Mouse (Mus musculus): ENCODE measurements around the gene Zfp639. TPM values are rescaled to one million over a fixed set of nuclear protein-coding genes. Genes with fewer than 3 reads are reported as not detected.

Gene Zfp639
- polyA plus RNA-seq, 1 experiment from 2014 or later = 42.2 TPM

DNA sequence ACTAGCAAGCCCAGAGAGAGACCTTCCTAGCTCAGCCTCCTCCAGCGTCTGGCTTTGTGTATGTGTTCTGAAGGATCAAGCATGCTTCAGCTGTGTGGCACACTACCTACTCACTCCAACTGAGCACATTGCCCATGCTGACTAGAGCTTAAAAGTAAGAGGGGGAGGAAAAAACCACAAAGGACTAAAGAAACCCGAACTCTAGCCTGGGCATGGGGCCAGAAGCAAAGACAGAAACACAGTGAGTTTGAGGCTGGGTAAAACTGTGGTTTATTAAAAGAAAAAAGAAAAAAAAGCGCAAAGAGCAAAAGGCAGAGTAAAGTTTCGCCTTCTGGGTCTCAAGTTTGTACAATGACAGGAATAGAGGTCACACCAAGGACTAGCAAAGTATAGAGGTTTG is 23.5 kb upstream of the Zfp639 start:
- H3K4me1 ChIP-seq (ENCODE audit: insufficient read depth, low read length) = no peaks in the 10 kb centered on the region
- no peak overlapping the region for H3K4me2 ChIP-seq (replicated peaks; ENCODE audit: low read depth, low read length)
- no peak overlapping the region for H3K27ac ChIP-seq (ENCODE audit: low read length)
- WGBS = 80% methylated on average over 4 of the region's 4 CpGs
- ATAC-seq (ENCODE audit: low FRiP score, low TSS enrichment) = no peak
- H3K36me3 ChIP-seq (ENCODE audit: insufficient read depth, low read length) = no peaks in the 10 kb centered on the region
- H3K9me3 ChIP-seq (ENCODE audit: low read length) = no peaks in the 10 kb centered on the region
- H3K27me3 ChIP-seq (ENCODE audit: insufficient read depth, low read length) = no peaks in the 10 kb centered on the region
- H3K4me3 ChIP-seq (ENCODE audit: low read length) = no peak overlapping the region
- no peak overlapping the region for H3K9ac ChIP-seq (replicated peaks; ENCODE audit: low read length)

GRCm38 (mm10) chr3:32488172-32488571 is 21.9 kb upstream of the Zfp639 start:
- no peaks in the 10 kb centered on the region for H3K4me1 ChIP-seq (ENCODE audit: insufficient read depth, low read length)
- ATAC-seq (ENCODE audit: low FRiP score, low TSS enrichment) = no peak
- H3K36me3 ChIP-seq (ENCODE audit: insufficient read depth, low read length) = no peaks in the 10 kb centered on the region
- no peak overlapping the region for H3K4me3 ChIP-seq (ENCODE audit: low read length)
- H3K27ac ChIP-seq (ENCODE audit: low read length) = no peak overlapping the region
- no peak overlapping the region for H3K4me2 ChIP-seq (replicated peaks; ENCODE audit: low read depth, low read length)
- WGBS = 81% methylated on average over 6 of the region's 6 CpGs
- H3K9me3 ChIP-seq (ENCODE audit: low read length) = no peaks in the 10 kb centered on the region
- no peak overlapping the region for H3K9ac ChIP-seq (replicated peaks; ENCODE audit: low read length)
- H3K27me3 ChIP-seq (ENCODE audit: insufficient read depth, low read length) = no peaks in the 10 kb centered on the region

DNA sequence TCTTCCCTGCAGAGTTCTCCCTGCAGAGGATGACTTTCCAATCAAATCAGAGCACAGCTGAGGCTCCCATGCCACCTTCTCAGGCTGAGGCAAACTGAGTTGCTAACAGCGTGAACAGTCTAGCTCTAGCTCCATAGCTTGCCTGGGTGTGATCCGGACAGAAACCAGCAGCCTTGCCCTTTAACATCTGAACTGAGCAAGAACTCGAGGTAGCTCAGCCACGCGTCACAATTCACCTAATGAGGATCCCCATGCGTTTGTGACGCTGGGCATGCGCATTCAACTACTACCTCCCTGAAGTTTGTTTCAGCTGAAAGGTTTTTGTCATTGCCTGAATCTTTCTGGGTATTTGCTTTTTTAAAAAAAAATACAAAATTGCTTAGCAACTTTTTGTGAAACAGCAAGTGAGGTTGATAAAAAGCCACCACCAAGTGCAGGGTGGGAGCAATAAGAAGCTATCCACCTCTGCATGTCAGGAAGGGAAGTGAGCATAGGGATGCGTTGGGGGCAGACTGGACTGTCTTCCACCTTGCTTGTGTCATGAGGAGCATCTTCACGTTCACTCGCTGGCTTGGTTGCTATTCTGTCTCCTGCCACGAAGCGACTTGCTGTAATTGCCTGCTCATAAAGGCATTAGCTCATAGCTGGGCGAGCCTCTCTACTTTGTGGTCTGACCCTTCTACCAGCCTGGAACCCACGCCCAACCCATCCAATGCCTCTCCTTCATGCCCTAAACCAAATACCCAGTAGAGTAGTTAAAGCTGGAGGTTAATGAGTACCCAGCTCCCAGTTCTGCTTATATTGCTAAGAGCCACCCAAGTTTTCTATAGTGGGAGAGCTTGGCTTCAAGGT is 19.8 kb upstream of the Zfp639 start:
- ATAC-seq (ENCODE audit: low FRiP score, low TSS enrichment) = 0 out of 2 replicates have a peak, but pooled peaks have one; percentile 51

DNA sequence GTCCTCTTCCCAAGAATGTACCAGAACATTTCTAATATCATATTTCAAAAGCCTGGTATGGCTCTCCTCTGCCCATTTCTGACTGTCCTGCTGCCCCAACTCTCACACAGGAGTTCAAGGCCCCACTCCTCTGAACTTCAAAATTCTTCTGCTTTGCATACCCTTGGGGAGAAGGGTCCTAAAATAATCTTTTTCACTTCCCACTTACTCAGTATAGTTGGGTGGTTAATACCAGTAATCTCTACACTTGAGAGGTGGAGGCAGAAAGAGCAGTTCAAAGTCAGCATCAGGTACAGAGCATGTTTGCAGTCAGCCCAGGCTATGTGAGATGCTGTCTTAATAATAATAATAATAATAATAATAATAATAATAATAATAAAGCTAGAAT is 19.1 kb upstream of the Zfp639 start:
- Histone ChIP-seq H3K9me3 (ENCODE audit: low read length) (no peaks in the 10 kb centered on the region), H3K4me3 (ENCODE audit: low read length) (no peak overlapping the region), H3K27ac (ENCODE audit: low read length) (no peak overlapping the region), H3K27me3 (ENCODE audit: insufficient read depth, low read length) (no peaks in the 10 kb centered on the region), H3K36me3 (ENCODE audit: insufficient read depth, low read length) (no peaks in the 10 kb centered on the region), H3K4me1 (ENCODE audit: insufficient read depth, low read length) (no peaks in the 10 kb centered on the region), H3K4me2 (replicated peaks; ENCODE audit: low read depth, low read length) (no peak overlapping the region), H3K9ac (replicated peaks; ENCODE audit: low read length) (no peak overlapping the region)
- no peak for ATAC-seq (ENCODE audit: low FRiP score, low TSS enrichment)

More for the DNA sequence above, 19.8 kb upstream of the Zfp639 start:
- Histone ChIP-seq H3K4me3 (ENCODE audit: low read length) (no peak overlapping the region), H3K9ac (replicated peaks; ENCODE audit: low read length) (no peak overlapping the region), H3K27me3 (ENCODE audit: insufficient read depth, low read length) (no peaks in the 10 kb centered on the region), H3K27ac (ENCODE audit: low read length) (no peak overlapping the region), H3K4me1 (ENCODE audit: insufficient read depth, low read length) (no peaks in the 10 kb centered on the region), H3K36me3 (ENCODE audit: insufficient read depth, low read length) (no peaks in the 10 kb centered on the region), H3K9me3 (ENCODE audit: low read length) (no peaks in the 10 kb centered on the region), H3K4me2 (replicated peaks; ENCODE audit: low read depth, low read length) (no peak overlapping the region)
- WGBS = 59% methylated on average over 15 of the region's 15 CpGs

- Histone ChIP-seq H3K9ac (replicated peaks; ENCODE audit: low read length) (no peak within 1 kb of the TSS), H3K36me3 (ENCODE audit: insufficient read depth, low read length) (no peaks in the 10 kb centered on the region), H3K27me3 (ENCODE audit: insufficient read depth, low read length) (no peaks in the 10 kb centered on the region), H3K4me2 (replicated peaks; ENCODE audit: low read depth, low read length) (no peak within 1 kb of the TSS), H3K27ac (ENCODE audit: low read length) (no peak within 1 kb of the TSS), H3K4me1 (ENCODE audit: insufficient read depth, low read length) (no peaks in the 10 kb centered on the region), H3K9me3 (ENCODE audit: low read length) (no peaks in the 10 kb centered on the region), H3K4me3 (ENCODE audit: low read length) (no peak within 1 kb of the TSS)
- no peak for ATAC-seq (ENCODE audit: low FRiP score, low TSS enrichment)
- 79% methylated on average over 11 of the region's 11 CpGs for WGBS
Observed at GRCm38 (mm10) chr3:32492097-32493090, 17.7 kb upstream of the Zfp639 start, which contains the start of gene Kcnmb3. Gene Kcnmb3, minus strand, starts transcription at chr3:32492231.

GRCm38 (mm10) chr3:32494387-32495087 is 15.5 kb upstream of the Zfp639 start:
- Histone ChIP-seq H3K9me3 (ENCODE audit: low read length) (no peaks in the 10 kb centered on the region), H3K4me1 (ENCODE audit: insufficient read depth, low read length) (no peaks in the 10 kb centered on the region), H3K4me2 (replicated peaks; ENCODE audit: low read depth, low read length) (no peak overlapping the region), H3K27me3 (ENCODE audit: insufficient read depth, low read length) (no peaks in the 10 kb centered on the region), H3K36me3 (ENCODE audit: insufficient read depth, low read length) (no peaks in the 10 kb centered on the region), H3K27ac (ENCODE audit: low read length) (no peak overlapping the region), H3K4me3 (ENCODE audit: low read length) (no peak overlapping the region), H3K9ac (replicated peaks; ENCODE audit: low read length) (no peak overlapping the region)
- no peak for ATAC-seq (ENCODE audit: low FRiP score, low TSS enrichment)
- WGBS = 88% methylated on average over 8 of the region's 8 CpGs

DNA sequence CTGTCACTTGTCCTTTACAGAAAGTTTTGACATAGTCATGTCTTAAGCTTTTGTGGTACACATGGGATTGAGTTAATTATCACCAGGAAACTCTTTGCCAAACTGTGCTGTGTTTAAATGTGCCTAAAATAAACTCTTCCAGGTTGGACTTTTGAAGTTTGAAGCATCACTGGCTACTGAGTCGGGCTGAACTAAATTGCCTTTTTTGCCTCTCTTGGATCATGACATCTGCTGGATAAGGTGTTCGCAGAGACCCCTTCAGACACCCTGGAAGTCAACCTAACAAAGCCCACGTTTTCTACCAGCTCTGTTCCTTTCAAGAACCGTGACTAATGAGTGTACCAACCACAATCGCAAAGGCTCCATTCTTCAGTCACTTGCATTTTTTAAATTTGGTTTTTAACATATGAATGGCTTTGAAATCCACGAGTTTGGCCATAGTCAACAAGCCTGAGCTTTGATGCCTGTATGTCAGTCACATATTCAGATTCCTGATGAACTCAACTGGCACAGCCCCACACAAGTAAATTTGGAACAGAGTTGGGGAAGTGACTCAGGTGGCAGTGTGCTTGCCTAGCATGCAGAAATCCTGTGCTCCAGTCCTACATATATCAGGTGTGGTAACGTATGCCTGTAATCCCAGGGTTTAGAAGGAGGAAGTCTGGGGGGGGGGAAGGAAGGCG is 14.8 kb upstream of the Zfp639 start:
- Histone ChIP-seq H3K9me3 (ENCODE audit: low read length) (no peaks in the 10 kb centered on the region), H3K27ac (ENCODE audit: low read length) (no peak overlapping the region), H3K4me3 (ENCODE audit: low read length) (no peak overlapping the region), H3K27me3 (ENCODE audit: insufficient read depth, low read length) (no peaks in the 10 kb centered on the region), H3K4me1 (ENCODE audit: insufficient read depth, low read length) (no peaks in the 10 kb centered on the region), H3K4me2 (replicated peaks; ENCODE audit: low read depth, low read length) (no peak overlapping the region), H3K36me3 (ENCODE audit: insufficient read depth, low read length) (no peaks in the 10 kb centered on the region), H3K9ac (replicated peaks; ENCODE audit: low read length) (no peak overlapping the region)
- 71% methylated on average over 8 of the region's 8 CpGs for WGBS
- ATAC-seq (ENCODE audit: low FRiP score, low TSS enrichment) = no peak

DNA sequence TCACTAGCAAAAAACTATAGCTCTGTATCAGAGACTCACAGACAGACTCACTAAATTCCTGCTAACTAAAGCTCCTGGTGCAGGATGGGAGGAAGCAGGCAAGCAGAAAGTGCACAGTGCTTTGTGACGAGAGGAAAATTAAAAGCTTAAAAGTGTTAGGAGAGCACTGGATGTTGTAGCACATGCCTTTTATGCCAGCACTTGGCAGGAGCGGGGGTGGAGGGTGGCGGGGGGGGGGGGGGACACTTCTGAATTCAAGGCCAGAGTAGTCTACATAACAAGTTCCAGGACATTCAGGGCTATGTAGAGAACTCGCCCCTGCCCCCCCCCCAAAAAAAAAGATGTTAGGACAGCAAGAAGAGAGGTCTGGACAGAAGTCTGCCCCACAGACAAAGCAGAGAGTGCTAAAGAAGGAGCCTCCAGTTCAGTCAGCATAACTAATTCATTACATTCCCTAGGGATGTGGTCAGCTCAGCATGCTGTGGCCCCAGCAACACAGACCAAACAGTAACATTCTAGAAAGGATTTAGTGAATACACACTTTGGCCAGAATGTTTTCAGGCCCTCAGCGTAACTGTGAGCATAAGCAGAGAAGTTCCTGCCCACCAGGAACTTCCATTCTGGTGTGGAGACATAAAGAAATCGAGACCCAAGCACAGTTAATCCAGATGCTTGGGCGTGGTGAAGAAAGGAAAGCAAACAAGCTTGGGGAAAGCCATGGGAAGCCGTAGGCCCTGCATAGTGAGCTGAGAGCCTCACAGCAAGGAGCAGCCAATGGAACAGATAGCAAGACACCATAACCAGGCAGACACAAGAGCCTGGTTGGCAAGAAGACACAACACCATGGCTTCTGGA is 14.0 kb upstream of the Zfp639 start:
- WGBS = 72% methylated on average over 7 of the region's 8 CpGs
- Histone ChIP-seq H3K36me3 (ENCODE audit: insufficient read depth, low read length) (no peaks in the 10 kb centered on the region), H3K4me1 (ENCODE audit: insufficient read depth, low read length) (no peaks in the 10 kb centered on the region), H3K4me3 (ENCODE audit: low read length) (no peak overlapping the region), H3K27me3 (ENCODE audit: insufficient read depth, low read length) (no peaks in the 10 kb centered on the region), H3K4me2 (replicated peaks; ENCODE audit: low read depth, low read length) (no peak overlapping the region), H3K9ac (replicated peaks; ENCODE audit: low read length) (no peak overlapping the region), H3K27ac (ENCODE audit: low read length) (no peak overlapping the region), H3K9me3 (ENCODE audit: low read length) (no peaks in the 10 kb centered on the region)
- no peak for ATAC-seq (ENCODE audit: low FRiP score, low TSS enrichment)

All from kidney, embryonic 16.5 days (tissue).